Mouse (Mus musculus) megakaryocyte, adult 5-6 weeks (primary cell): Measurements from ENCODE around the gene Sptbn1. TPM values are rescaled to one million over a fixed set of nuclear protein-coding genes. Genes with fewer than 3 reads are reported as not detected.

Experiments used
- ATAC-seq: 2 replicates; pipeline ENCODE4 v1.8.0; 2016; ENCODE audit warnings: mild to moderate bottlenecking, inconsistent platforms; ENCODE audit not compliant: poor library complexity, severe bottlenecking
- total RNA-seq, 2 experiments: library from RNA; stranded (forward) in 1 of 2; stranded (reverse) in 1 of 2; fragments of 153-499, 151-499 nt in 1 of 2; fragments of 221-1000, 200-1000 nt in 1 of 2; gene quantifications; 2 replicates each; pipeline versions ENCODE4 v1.2.3 to v1.2.4; 2015 to 2017

Sptbn1 gene
- total RNA-seq, 2 experiments from 2014 or later: 85.0 to 119 TPM

GRCm38 (mm10) chr11:30176111-30176510 is 91.9 kb downstream of the Sptbn1 start:
- 0 out of 2 replicates have a peak, but pooled peaks have one; percentile 39 for ATAC-seq

- ATAC-seq: peak; percentile 72
Observed at GRCm38 (mm10) chr11:30175623-30176022, 92.4 kb downstream of the Sptbn1 start.

- ATAC-seq: peak; percentile 46
Observed at GRCm38 (mm10) chr11:30171586-30172178, 96.3 kb downstream of the Sptbn1 start.

- no peak for ATAC-seq
Observed at GRCm38 (mm10) chr11:30171184-30171583, 96.8 kb downstream of the Sptbn1 start.

- ATAC-seq: no peak
Observed at GRCm38 (mm10) chr11:30166551-30166922, 101.4 kb downstream of the Sptbn1 start.

GRCm38 (mm10) chr11:30165861-30166550 is 102.0 kb downstream of the Sptbn1 start:
- peak; percentile 78 for ATAC-seq

GRCm38 (mm10) chr11:30164515-30165214 is 103.3 kb downstream of the Sptbn1 start:
- ATAC-seq: no peak

GRCm38 (mm10) chr11:30163870-30164269 is 104.1 kb downstream of the Sptbn1 start:
- no peak for ATAC-seq

- no peak for ATAC-seq
Observed at GRCm38 (mm10) chr11:30163081-30163480, 104.9 kb downstream of the Sptbn1 start.

GRCm38 (mm10) chr11:30161744-30162143 is 106.2 kb downstream of the Sptbn1 start:
- no peak for ATAC-seq

- ATAC-seq: no peak
Observed at GRCm38 (mm10) chr11:30161173-30161650, 106.8 kb downstream of the Sptbn1 start.

- ATAC-seq: peak; percentile 48; the same call in 1 of the 2 replicates
Observed at GRCm38 (mm10) chr11:30160625-30161172, 107.3 kb downstream of the Sptbn1 start.

GRCm38 (mm10) chr11:30159545-30160255 is 108.3 kb downstream of the Sptbn1 start:
- ATAC-seq: no peak

- ATAC-seq: no peak
Observed at GRCm38 (mm10) chr11:30158028-30158700, 109.8 kb downstream of the Sptbn1 start.

- no peak for ATAC-seq
Observed at GRCm38 (mm10) chr11:30155887-30156286, 112.1 kb downstream of the Sptbn1 start.

- ATAC-seq: no peak
Observed at GRCm38 (mm10) chr11:30154980-30155379, 113.0 kb downstream of the Sptbn1 start.

GRCm38 (mm10) chr11:30148888-30149287 is 119.1 kb downstream of the Sptbn1 start:
- no peak for ATAC-seq

GRCm38 (mm10) chr11:30148378-30148777 is 119.6 kb downstream of the Sptbn1 start:
- ATAC-seq: peak; percentile 54; the same call in 1 of the 2 replicates

GRCm38 (mm10) chr11:30147882-30148281 is 120.1 kb downstream of the Sptbn1 start:
- no peak for ATAC-seq

GRCm38 (mm10) chr11:30143090-30143489 is 124.9 kb downstream of the Sptbn1 start:
- ATAC-seq: no peak
